Mouse (Mus musculus) embryonic stem cell, embryonic (primary cell): Measurements from ENCODE around the gene Mrps23.

Experiments used
- CTCF ChIA-PET, 4 experiments: fragments of 300-600 bp in 2 of 4; fragments of 350-600 bp in 2 of 4; sonication (Branson Sonifier 250); formaldehyde crosslinking; loops; one replicate each; lab custom pipeline; 2022; ENCODE audit warnings: inconsistent platforms in 2 of 4; lab: Charles Lee
- POLR2A ChIA-PET, 4 experiments: fragments of 300-600 bp in 2 of 4; fragments of 350-600 bp in 2 of 4; sonication (Branson Sonifier 250); formaldehyde crosslinking; loops; one replicate each; lab custom pipeline; 2022; ENCODE audit warnings: antibody characterized with exemption in 4 of 4, inconsistent platforms in 1 of 4; lab: Charles Lee

Gene Mrps23

GRCm38 (mm10) chr11:88168611-88169010, 35.6 kb upstream of the Mrps23 start:
- ChIA-PET POLR2A (interaction anchor here (0.6 to 1.9 kb wide), 10 partner anchors 8 to 456 kb away, joined by 3 to 6 read pairs (median 3); partner anchors contain the start of gene Srsf1 (in 2 of the 4)), CTCF (interaction anchor here in 1 of 4 experiments (0.6 to 2.0 kb wide), 4 partner anchors 12 to 762 kb away, joined by 3 to 5 read pairs (median 4); no protein-coding TSS in a partner anchor)

- POLR2A ChIA-PET, result interaction anchor here in 3 of 4 experiments (0.6 to 1.9 kb wide), 16 partner anchors 9 to 455 kb away, joined by 3 to 6 read pairs (median 3); partner anchors contain the start of gene Srsf1 (in 2 of the 3)
Observed at GRCm38 (mm10) chr11:88169531-88170040, 34.6 kb upstream of the Mrps23 start.

GRCm38 (mm10) chr11:88170606-88171005, 33.6 kb upstream of the Mrps23 start:
- ChIA-PET CTCF (interaction anchor here in 1 of 4 experiments (1.2 kb wide), 1 partner anchor 26 kb away, joined by 3 read pairs; no protein-coding TSS in a partner anchor), POLR2A (interaction anchor here in 2 of 4 experiments (0.9 to 1.3 kb wide), 3 partner anchors 9 to 59 kb away, joined by 5 to 7 read pairs (median 6); no protein-coding TSS in a partner anchor)

More at GRCm38 (mm10) chr11:88169531-88170040, 34.6 kb upstream of the Mrps23 start:
- CTCF ChIA-PET, result interaction anchor here in 1 of 4 experiments (0.5 to 2.0 kb wide), 4 partner anchors 10 to 24 kb away, joined by 3 to 7 read pairs (median 4); no protein-coding TSS in a partner anchor

GRCm38 (mm10) chr11:88171876-88172442, 32.2 kb upstream of the Mrps23 start:
- CTCF ChIA-PET, result interaction anchor here in 3 of 4 experiments (0.6 to 0.9 kb wide), 3 partner anchors 9 to 1601 kb away, joined by 3 to 4 read pairs (median 3); no protein-coding TSS in a partner anchor
- POLR2A ChIA-PET, result interaction anchor here (0.5 to 3.2 kb wide), 19 partner anchors 9 to 768 kb away, joined by 3 to 14 read pairs (median 3); no protein-coding TSS in a partner anchor

GRCm38 (mm10) chr11:88172601-88173325, 31.4 kb upstream of the Mrps23 start:
- ChIA-PET CTCF (interaction anchor here in 3 of 4 experiments (0.6 to 1.8 kb wide), 5 partner anchors 8 to 1600 kb away, joined by 3 to 7 read pairs (median 4); no protein-coding TSS in a partner anchor), POLR2A (interaction anchor here (0.6 to 3.2 kb wide), 17 partner anchors 10 to 769 kb away, joined by 3 to 14 read pairs (median 3); partner anchors contain the start of gene Srsf1 (in 1 of the 4))

GRCm38 (mm10) chr11:88173386-88174025, 30.7 kb upstream of the Mrps23 start:
- CTCF ChIA-PET, result interaction anchor here in 3 of 4 experiments (0.5 to 1.8 kb wide), 7 partner anchors 12 to 954 kb away, joined by 3 to 7 read pairs (median 4); no protein-coding TSS in a partner anchor

GRCm38 (mm10) chr11:88180467-88180958, 23.7 kb upstream of the Mrps23 start:
- CTCF ChIA-PET, result interaction anchor here in 3 of 4 experiments (0.5 to 2.4 kb wide), 8 partner anchors 8 to 121 kb away, joined by 3 to 16 read pairs (median 5); no protein-coding TSS in a partner anchor
- POLR2A ChIA-PET, result interaction anchor here in 3 of 4 experiments (0.5 to 3.1 kb wide), 20 partner anchors 7 to 201 kb away, joined by 3 to 11 read pairs (median 3); no protein-coding TSS in a partner anchor

More at GRCm38 (mm10) chr11:88173386-88174025, 30.7 kb upstream of the Mrps23 start:
- POLR2A ChIA-PET, result interaction anchor here in 3 of 4 experiments (0.6 to 3.2 kb wide), 12 partner anchors 9 to 127 kb away, joined by 3 to 14 read pairs (median 4); partner anchors contain the start of gene Srsf1 (in 2 of the 3)

- ChIA-PET CTCF (interaction anchor here in 1 of 4 experiments (0.6 to 1.4 kb wide), 5 partner anchors 9 to 341 kb away, joined by 3 to 5 read pairs (median 3); no protein-coding TSS in a partner anchor), POLR2A (interaction anchor here in 3 of 4 experiments (0.6 to 3.2 kb wide), 19 partner anchors 8 to 202 kb away, joined by 3 to 13 read pairs (median 3); partner anchors contain the start of gene Srsf1 (in 1 of the 3))
Observed at GRCm38 (mm10) chr11:88180959-88181619, 23.1 kb upstream of the Mrps23 start.

GRCm38 (mm10) chr11:88184632-88185180, 19.5 kb upstream of the Mrps23 start:
- ChIA-PET CTCF (interaction anchor here in 3 of 4 experiments (0.6 to 1.0 kb wide), 4 partner anchors 106 to 276 kb away, joined by 3 read pairs; no protein-coding TSS in a partner anchor), POLR2A (interaction anchor here in 1 of 4 experiments (1.1 to 3.0 kb wide), 4 partner anchors 10 to 117 kb away, joined by 3 to 15 read pairs (median 5); partner anchors contain the start of gene Vezf1)

GRCm38 (mm10) chr11:88186078-88186946, 17.9 kb upstream of the Mrps23 start:
- ChIA-PET POLR2A (interaction anchor here in 3 of 4 experiments (0.5 to 1.6 kb wide), 11 partner anchors 61 to 342 kb away, joined by 3 to 4 read pairs (median 3); partner anchors contain the start of gene Srsf1 (in 2 of the 3)), CTCF (interaction anchor here in 3 of 4 experiments (0.5 to 2.3 kb wide), 13 partner anchors 8 to 336 kb away, joined by 3 to 12 read pairs (median 3); no protein-coding TSS in a partner anchor)

- CTCF ChIA-PET, result interaction anchor here in 3 of 4 experiments (0.5 to 2.3 kb wide), 11 partner anchors 9 to 336 kb away, joined by 3 to 12 read pairs (median 3); no protein-coding TSS in a partner anchor
- POLR2A ChIA-PET, result interaction anchor here in 3 of 4 experiments (0.6 to 1.6 kb wide), 9 partner anchors 76 to 342 kb away, joined by 3 to 4 read pairs (median 3); partner anchors contain the start of gene Srsf1 (in 1 of the 3)
Observed at GRCm38 (mm10) chr11:88186947-88187243, 17.3 kb upstream of the Mrps23 start.

GRCm38 (mm10) chr11:88187417-88188133, 16.6 kb upstream of the Mrps23 start:
- ChIA-PET CTCF (interaction anchor here (0.6 to 2.3 kb wide), 20 partner anchors 9 to 952 kb away, joined by 3 to 12 read pairs (median 4); no protein-coding TSS in a partner anchor), POLR2A (interaction anchor here in 3 of 4 experiments (0.6 to 1.6 kb wide), 25 partner anchors 8 to 343 kb away, joined by 3 to 6 read pairs (median 3); partner anchors contain the start of genes Srsf1 (in 2 of the 3) and Dynll2 (in 1 of the 3))

- ChIA-PET POLR2A (interaction anchor here in 3 of 4 experiments (0.6 to 1.6 kb wide), 18 partner anchors 8 to 260 kb away, joined by 3 to 6 read pairs (median 4); partner anchors contain the start of genes Dynll2 (in 1 of the 3) and Srsf1 (in 1 of the 3)), CTCF (interaction anchor here (0.6 to 2.3 kb wide), 16 partner anchors 9 to 952 kb away, joined by 3 to 12 read pairs (median 4); no protein-coding TSS in a partner anchor)
Observed at GRCm38 (mm10) chr11:88188216-88188615, 16.0 kb upstream of the Mrps23 start.

- ChIA-PET POLR2A (interaction anchor here in 3 of 4 experiments (0.8 to 1.5 kb wide), 8 partner anchors 9 to 202 kb away, joined by 3 to 5 read pairs (median 4); partner anchors contain the start of genes Dynll2 (in 1 of the 3) and Srsf1 (in 1 of the 3)), CTCF (interaction anchor here (0.8 to 2.3 kb wide), 7 partner anchors 8 to 170 kb away, joined by 3 to 12 read pairs (median 3); no protein-coding TSS in a partner anchor)
Observed at GRCm38 (mm10) chr11:88188635-88189034, 15.6 kb upstream of the Mrps23 start.
